Mouse (Mus musculus): ENCODE results near the gene Dtl.

The Dtl gene

DNA sequence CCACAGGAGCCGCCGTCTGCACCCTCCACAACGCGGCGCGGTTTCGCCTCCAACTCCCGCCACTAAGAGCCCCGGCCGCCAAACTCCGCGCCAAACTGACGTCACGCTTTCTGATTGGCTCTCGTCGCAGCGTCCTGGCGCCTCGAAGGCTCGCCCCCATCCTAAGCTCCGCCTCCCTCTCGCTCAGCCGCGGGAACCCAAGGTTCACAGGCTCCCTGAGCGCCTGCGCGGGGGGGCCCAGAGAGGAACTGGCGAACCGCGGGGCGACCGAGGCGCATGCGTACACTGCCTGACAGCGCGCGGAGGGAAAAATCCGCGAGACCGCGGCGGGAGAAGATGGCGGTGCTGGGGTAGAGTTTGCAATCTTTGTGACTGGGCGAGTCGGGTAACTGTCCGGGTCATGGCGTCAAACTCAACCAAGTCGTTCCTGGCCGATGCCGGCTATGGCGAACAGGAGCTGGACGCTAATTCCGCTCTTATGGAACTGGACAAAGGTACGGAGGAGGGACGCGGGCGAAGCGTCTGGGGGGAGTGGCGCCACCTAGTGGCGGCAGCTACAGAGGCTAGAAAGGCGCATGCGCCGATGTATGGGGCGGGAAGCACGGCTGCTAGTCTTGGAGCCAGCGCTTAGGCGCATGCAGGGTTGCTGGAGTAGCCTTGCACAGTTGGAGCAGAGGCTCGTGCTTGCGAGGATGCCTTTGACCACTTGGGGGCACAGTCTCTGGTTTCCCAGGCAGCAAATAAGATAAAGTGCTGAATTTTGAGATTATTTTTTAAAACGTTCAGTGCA is at the start of gene Dtl, which contains the start of gene Ints7:
Gene Dtl (minus strand): TSS at position 87 of the 790 bp plus-strand sequence.
Gene Ints7 (plus strand): TSS at position 179 of the 790 bp plus-strand sequence.
- DNase-seq, result peak; percentile 100

DNA sequence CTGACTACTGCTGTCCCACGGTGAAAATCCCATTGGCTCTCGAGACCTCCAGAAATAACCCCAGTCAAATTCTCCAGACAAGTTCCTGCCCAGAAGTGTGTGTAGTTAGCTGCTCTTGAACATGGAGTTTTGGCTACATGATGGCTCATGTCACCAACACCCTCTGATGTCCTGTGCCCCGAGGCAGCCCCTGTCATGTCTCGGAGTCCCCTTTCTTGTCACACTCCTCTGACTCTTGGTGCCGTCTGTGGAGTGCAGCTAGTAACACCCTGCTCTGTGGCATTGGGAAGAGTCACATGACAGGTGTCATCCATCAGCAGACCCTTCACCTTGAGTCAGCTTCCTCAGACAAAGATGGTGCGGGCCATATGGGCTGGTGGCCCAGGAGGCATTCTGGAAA is 49.7 kb upstream of the Dtl start:
- no peak for DNase-seq

DNA sequence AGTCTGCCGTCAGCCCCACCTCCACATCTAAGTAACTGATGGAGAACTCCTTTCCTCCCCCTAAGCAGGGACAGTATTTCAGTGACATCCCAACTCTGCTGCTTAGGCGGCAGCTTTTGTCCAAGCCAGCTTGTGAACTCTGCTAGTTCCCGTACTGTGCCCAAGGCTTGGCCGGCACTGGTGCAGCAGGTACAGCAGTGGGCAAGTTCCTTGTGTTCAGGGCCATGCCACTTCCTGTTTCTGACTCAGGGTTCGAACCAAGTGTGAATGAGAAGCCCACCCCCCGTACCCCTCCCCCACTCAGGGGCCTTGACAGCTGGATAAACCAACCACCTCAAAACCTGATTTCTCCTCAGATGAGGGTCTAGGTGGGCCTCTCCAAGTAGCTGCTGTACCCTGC is 49.1 kb upstream of the Dtl start:
- DNase-seq, result peak; percentile 8

- no peak for DNase-seq
These were observed 47.5 kb upstream of the Dtl start for GRCm38 (mm10) chr1:191622801-191623200.

- no peak for DNase-seq
These were observed 45.8 kb upstream of the Dtl start for GRCm38 (mm10) chr1:191621096-191621495.

DNA sequence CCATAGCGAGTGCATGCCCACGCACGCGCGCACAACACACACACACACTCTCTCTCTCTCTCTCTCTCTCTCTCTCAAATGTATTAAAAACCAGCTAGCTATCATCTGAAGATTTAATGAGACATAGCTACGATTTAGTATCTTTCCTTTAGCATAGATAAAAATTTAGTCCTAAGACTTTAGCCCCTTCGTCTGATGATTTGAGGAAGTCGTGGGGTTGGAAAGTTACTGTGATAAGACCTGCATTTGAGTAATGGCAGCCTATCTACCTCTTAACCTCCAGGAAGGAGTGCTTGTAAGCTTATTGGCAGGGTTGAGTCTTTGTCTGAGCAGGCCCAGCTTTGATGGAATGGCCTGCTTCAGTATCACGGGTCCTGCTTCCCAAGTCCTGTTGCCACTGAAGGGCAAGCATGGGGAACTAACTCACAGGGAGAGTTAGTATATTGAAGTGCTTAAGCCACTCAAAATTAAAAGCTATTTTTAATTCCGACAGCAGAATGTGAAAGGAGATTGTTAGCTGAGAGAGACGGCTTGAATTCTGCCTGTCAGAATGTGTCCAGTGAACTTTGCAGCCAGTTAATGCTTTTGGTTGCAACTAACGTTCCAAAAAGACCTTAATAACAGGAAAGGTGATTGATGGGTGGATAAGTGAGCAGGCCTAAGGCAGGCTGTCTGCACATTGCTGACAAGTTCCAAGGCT is 42.9 kb upstream of the Dtl start:
- DNase-seq, result no peak

- no peak for DNase-seq
These were observed 42.2 kb upstream of the Dtl start for GRCm38 (mm10) chr1:191617589-191617988.

GRCm38 (mm10) chr1:191616245-191616644 is 40.9 kb upstream of the Dtl start:
- no peak for DNase-seq

GRCm38 (mm10) chr1:191612877-191613276 is 37.5 kb upstream of the Dtl start:
- DNase-seq, result no peak

GRCm38 (mm10) chr1:191611686-191612085 is 36.3 kb upstream of the Dtl start:
- DNase-seq, result no peak

DNA sequence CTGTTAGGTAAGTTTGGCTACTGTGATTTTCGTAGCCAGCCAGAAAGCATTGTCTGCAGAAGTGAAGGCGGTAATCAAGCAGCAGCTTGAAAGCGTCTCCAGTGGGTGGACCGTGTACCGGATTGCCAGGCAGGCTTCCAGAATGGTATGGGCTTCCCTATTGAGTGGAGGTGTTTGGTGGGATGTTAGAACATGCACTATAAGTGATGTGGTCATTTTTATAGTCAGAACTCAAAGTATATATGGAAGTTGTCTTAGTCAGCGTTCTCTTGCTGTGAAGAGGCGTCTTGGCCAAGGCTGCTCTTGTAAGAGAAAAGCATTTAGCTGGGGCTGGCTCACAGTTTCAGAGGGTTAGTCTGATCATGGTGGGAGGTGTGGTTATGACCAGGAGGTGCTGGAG is 35.0 kb upstream of the Dtl start:
- DNase-seq, result no peak

- no peak for DNase-seq
These were observed 34.2 kb upstream of the Dtl start for GRCm38 (mm10) chr1:191609578-191609977.

- no peak for DNase-seq
These were observed 33.7 kb upstream of the Dtl start for GRCm38 (mm10) chr1:191609051-191609450.

DNA sequence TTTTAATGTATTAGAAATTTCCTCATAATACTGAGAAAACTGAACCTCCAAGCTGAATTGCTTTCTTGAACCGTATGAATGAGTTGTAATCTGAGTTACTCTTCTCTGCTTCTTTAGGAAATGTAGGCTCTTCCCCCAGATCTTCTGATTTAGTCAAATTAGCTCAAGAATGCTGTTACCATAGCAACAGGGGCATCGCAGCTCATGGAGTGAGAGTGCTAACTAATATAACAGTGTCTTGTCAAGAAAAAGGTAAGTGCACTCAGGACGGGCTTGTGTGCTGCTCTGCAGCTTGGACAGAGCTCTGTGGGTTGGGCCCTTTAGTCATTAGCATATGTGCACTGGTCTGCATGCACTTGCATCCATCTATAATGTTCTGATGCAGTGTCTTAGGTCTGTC is 29.3 kb upstream of the Dtl start:
- no peak for DNase-seq

DNA sequence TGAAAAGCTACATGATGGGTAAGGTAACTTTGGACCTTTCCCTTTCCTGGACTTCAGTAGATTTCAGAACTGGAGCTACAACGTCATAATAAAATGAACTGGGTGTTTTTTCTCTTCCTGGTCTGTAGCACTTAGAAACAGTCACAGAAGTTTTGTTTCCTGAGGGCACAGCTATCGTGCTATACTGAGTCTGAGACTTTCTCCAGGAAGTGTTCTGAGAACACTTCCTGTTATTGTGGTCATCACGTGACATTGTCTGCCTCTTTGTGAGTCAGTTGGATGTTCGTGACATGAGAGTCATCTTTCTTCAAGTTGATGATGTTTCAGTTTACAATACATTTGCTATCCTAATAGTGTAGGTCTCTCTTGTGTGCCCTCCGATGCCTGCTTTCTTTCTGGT is 23.9 kb upstream of the Dtl start:
- DNase-seq, result peak; percentile 23

GRCm38 (mm10) chr1:191596076-191596475 is 20.7 kb upstream of the Dtl start:
- DNase-seq, result no peak

GRCm38 (mm10) chr1:191592016-191592720 is 16.8 kb upstream of the Dtl start:
- DNase-seq, result no peak

DNA sequence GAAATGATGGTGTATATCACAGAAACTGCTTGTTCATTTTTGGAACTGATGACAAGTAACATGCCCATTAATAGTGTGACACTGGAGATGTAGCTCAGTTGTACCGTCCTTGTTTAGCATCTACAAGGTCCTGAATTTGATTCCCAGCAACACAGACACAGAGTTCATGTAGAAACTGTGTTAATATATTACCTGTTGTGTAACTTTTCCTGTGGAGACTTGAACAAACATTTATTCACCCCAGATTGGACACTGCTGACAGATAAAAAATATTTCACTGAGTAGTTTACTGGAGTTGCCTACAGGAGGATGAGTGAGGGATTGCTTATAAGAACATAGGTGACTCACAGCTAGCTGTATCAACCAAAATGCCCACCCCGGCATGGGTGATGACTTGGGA is 13.4 kb upstream of the Dtl start:
- DNase-seq, result no peak

- no peak for DNase-seq
These were observed 11.7 kb upstream of the Dtl start for GRCm38 (mm10) chr1:191587062-191587461.

DNA sequence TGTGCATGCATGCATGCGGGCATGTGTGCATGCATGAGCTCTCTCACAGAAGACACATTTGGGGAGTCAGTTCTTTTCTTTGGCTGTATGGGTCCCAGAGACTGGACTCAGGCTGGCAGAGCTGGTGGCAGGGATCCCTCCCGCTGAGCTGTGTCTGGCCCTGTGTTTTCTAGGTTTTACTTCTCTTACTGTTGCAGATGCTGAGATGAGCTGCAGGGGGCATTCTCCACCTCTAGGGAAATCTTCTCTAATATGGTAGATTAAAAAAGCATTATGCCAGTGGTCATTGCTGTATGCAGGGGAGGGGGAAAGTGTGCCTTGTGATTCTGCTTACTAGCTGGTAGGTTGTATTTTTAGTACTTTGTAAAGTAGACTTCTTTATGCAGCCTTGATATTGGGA is 10.4 kb upstream of the Dtl start:
- DNase-seq, result no peak

- no peak for DNase-seq
These were observed 9.1 kb upstream of the Dtl start for GRCm38 (mm10) chr1:191584483-191584882.

- DNase-seq, result no peak
These were observed 8.5 kb upstream of the Dtl start for GRCm38 (mm10) chr1:191583836-191584235.

- DNase-seq, result no peak
These were observed 6.3 kb upstream of the Dtl start for GRCm38 (mm10) chr1:191581641-191582040.

DNA sequence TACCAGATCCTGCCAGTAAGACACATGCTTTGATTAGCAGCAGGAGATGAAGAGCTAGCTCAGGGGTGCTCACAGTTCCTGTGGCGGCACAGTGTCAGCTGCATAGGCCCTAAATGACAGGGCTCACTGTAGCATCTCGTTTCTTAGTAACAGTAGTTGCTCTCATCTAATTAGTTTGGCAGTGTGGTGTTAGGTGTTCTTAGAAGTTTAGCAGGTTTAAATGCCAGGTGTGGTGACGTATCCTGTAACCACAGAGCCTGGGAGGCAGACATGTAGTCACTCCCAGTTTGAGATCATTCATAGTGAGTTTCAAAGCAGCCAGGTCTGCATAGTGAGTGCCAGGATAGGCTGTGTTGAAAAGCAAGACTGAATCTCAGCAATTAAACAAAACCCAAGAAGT is 4.2 kb upstream of the Dtl start:
- no peak for DNase-seq
